Mouse (Mus musculus) liver, embryonic 16.5 days (tissue): ENCODE data around the gene Traf3. TPM values are rescaled to one million over a fixed set of nuclear protein-coding genes. Genes with fewer than 3 reads are reported as not detected.

Source experiments
- ATAC-seq: fragments of 200-750 bp; cut with Nextera tagmentation; 2 replicates; pipeline ENCODE4 v1.8.0; 2017; ENCODE audit warnings: low read depth, mild to moderate bottlenecking, moderate number of reproducible peaks, moderate library complexity
- H3K27ac ChIP-seq: fragments of 300-500 bp; sonication (generic); 2 replicates; pipeline ENCODE4 v1.5.1; 2014; ENCODE audit warnings: mild to moderate bottlenecking, low read length
- H3K27me3 ChIP-seq: fragments of 300-500 bp; sonication (generic); 2 replicates; pipeline ENCODE4 v1.6.1; 2014; ENCODE audit warnings: low read depth, low read length, mixed read lengths; ENCODE audit not compliant: control insufficient read depth, insufficient read depth
- H3K36me3 ChIP-seq: fragments of 300-500 bp; sonication (generic); 2 replicates; pipeline ENCODE4 v1.6.1; 2014; ENCODE audit warnings: mild to moderate bottlenecking; ENCODE audit not compliant: control insufficient read depth, insufficient read depth
- H3K4me1 ChIP-seq: fragments of 300-500 bp; sonication (generic); 2 replicates; pipeline ENCODE4 v1.6.1; 2014; ENCODE audit warnings: low read depth, low read length, mixed read lengths; ENCODE audit not compliant: control insufficient read depth
- H3K4me2 ChIP-seq: fragments of 300-500 bp; sonication (generic); 2 replicates; pipeline ENCODE4 v1.6.1; 2014; ENCODE audit warnings: low read depth, low read length, mixed read lengths
- H3K4me3 ChIP-seq: fragments of 300-500 bp; sonication (generic); 2 replicates; pipeline ENCODE4 v1.5.1; 2014; ENCODE audit warnings: low read depth, mild to moderate bottlenecking, low read length
- H3K9ac ChIP-seq: fragments of 300-500 bp; sonication (generic); 2 replicates; pipeline ENCODE4 v1.6.1; 2014; ENCODE audit warnings: low read depth, low read length
- H3K9me3 ChIP-seq: fragments of 300-500 bp; sonication (generic); replicated peaks from 2 replicates; pipeline ENCODE4 v1.6.1; 2016; ENCODE audit warnings: low read length; ENCODE audit not compliant: control insufficient read depth
- WGBS: fragments of 180-500 bp; shearing (Covaris S2); extraction: QIAGEN DNeasy Blood & Tissue Kit; methylation state at CpG from one replicate; pipeline ENCODE4 v1.1.7; 2014; ENCODE audit not compliant: insufficient replicate concordance; 5-methylcytosine and 5-hydroxymethylcytosine counted together
- polyA plus RNA-seq: library from polyadenylated mRNA; unstranded; fragments of >200 nt; fragmentation: Nextera tagmentation; extraction: Ambion mirVana; gene quantifications from 2 replicates; pipeline ENCODE4 v1.2.1, GENCODE M21; 2015

Gene Traf3
- polyA plus RNA-seq, 1 experiment from 2014 or later: 1.6 TPM

DNA sequence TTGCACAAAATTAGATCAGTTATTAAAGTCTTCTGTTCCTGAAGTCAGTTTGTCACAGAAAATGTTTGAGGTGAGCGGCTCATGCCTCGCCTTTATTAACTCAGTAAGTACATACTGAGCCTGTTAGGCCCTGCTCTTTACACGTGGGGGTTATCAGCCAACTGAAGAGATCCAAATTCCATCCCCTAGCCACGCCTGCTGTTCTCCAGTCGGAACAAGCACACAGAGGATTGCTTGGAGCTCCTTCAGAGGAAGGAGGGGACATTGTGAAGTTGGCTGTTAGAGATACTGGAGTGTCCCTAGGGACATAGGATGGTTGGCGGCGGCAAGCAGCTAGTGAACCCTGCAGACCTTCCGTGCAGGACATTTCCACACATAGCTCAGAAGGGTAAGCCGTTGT lies 68.2 kb downstream of the Traf3 start:
- H3K4me3 ChIP-seq: no peak overlapping the region

DNA sequence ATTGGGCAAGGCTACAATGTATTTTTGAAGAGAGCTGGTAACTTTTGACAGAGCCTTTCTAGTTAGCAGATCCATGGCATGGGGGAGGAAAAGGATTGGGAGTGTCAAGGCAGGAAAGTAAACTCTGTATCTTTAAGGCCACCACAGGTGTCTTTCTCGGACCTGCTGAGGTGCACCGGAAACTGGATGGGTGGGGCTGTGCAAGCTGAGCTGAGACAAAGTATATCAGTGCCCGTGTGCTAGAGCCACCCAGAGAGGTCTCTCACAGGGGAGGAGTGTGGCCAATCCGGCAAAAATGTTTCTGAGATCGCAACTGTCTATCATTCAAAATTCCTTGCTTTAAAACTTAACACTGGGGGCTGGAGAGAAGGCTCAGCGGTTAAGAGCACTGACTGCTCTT lies 69.5 kb downstream of the Traf3 start:
- 80% methylated on average over 6 of the region's 6 CpGs for WGBS
- Histone ChIP-seq H3K9me3 (no peaks in the 10 kb centered on the region), H3K4me3 (no peak overlapping the region), H3K27ac (no peak overlapping the region), H3K27me3 (no peaks in the 10 kb centered on the region), H3K9ac (no peak overlapping the region), H3K4me1 (peaks cover 2% of the 10 kb centered on the region; the same call in 1 of the 2 replicates), H3K4me2 (no peak overlapping the region), H3K36me3 (no peaks in the 10 kb centered on the region)
- no peak for ATAC-seq

More for the DNA sequence above, 68.2 kb downstream of the Traf3 start:
- Histone ChIP-seq H3K4me1 (peaks cover 2% of the 10 kb centered on the region; the same call in 1 of the 2 replicates), H3K36me3 (no peaks in the 10 kb centered on the region), H3K9ac (no peak overlapping the region), H3K27ac (no peak overlapping the region), H3K4me2 (no peak overlapping the region), H3K27me3 (no peaks in the 10 kb centered on the region), H3K9me3 (no peaks in the 10 kb centered on the region)
- 77% methylated on average over 9 of the region's 9 CpGs for WGBS
- no peak for ATAC-seq

DNA sequence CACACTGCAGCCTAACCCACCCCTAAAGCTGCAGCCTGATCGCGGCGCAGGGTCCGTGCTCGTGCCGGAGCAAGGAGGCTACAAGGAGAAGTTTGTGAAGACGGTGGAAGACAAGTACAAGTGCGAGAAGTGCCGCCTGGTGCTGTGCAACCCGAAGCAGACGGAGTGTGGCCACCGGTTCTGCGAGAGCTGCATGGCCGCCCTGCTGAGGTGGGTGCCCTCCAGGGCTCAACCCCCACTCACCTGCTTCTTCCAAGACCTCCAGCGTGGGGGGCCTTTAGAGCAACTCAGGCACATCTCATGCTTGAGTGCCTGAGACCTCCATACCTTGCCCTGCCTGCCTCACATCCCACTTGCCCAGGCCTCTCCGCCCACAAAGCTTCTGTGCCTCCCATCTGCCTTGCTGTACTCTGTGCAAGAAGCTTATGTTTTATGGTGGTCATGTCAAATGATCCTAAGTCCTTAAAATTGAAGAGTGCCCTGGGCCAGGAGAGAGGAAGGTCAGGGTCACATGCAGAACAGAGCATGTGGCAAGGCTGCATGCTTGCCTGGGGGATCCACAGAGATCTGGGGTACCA lies 71.5 kb downstream of the Traf3 start:
- Histone ChIP-seq H3K9me3 (no peaks in the 10 kb centered on the region), H3K27me3 (no peaks in the 10 kb centered on the region), H3K27ac (no peak overlapping the region), H3K9ac (no peak overlapping the region), H3K36me3 (no peaks in the 10 kb centered on the region), H3K4me1 (peaks cover 2% of the 10 kb centered on the region; the same call in 1 of the 2 replicates), H3K4me2 (no peak overlapping the region), H3K4me3 (no peak overlapping the region)
- no peak for ATAC-seq
- WGBS: 85% methylated on average over 16 of the region's 16 CpGs

DNA sequence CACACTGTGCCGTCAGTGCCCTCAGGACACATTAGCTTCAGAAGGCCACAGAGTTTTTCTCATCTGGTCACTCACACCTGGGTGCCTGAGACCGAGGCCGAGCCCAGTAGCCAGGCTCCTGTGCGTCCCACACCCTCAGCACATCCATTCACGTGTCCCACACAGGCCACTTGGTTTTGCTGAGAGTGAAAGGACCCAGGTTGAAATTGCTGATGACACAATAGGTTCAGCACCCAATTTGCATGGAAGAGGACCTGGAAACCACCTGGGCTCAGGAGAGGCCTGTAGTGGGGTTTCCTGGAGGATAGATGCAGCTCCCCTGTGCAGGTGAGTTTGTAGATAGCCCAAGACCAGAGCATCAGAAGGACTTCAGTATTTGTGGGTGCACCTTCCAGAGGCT lies 72.2 kb downstream of the Traf3 start:
- Histone ChIP-seq H3K36me3 (no peaks in the 10 kb centered on the region), H3K4me3 (no peak overlapping the region), H3K27me3 (no peaks in the 10 kb centered on the region), H3K4me2 (no peak overlapping the region), H3K4me1 (peaks cover 2% of the 10 kb centered on the region; the same call in 1 of the 2 replicates), H3K9me3 (no peaks in the 10 kb centered on the region), H3K27ac (no peak overlapping the region), H3K9ac (no peak overlapping the region)
- ATAC-seq: no peak
- WGBS: 76% methylated on average over 5 of the region's 5 CpGs

DNA sequence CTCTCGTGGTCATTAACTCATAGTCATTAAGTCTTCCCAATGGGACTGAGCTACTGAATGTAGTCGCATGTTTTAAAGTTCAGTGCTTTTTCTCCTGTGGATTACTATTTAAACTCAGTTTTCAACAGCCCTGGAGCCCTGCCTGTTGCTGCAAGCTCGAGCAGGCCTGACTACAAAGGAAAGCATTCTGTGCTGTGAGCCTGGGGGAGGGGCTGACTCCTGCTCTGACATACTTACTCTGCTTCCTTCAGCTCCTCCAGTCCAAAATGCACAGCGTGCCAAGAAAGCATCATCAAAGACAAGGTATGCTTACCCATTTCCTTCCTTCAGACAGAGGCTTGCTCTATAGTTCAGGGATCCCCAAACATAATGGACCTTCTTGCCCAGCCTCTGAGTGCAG lies 72.6 kb downstream of the Traf3 start:
- H3K36me3 ChIP-seq: no peaks in the 10 kb centered on the region
- no peak overlapping the region for H3K9ac ChIP-seq
- H3K9me3 ChIP-seq: no peaks in the 10 kb centered on the region
- no peak overlapping the region for H3K4me3 ChIP-seq
- no peak overlapping the region for H3K4me2 ChIP-seq
- 64% methylated on average over 4 of the region's 4 CpGs for WGBS
- H3K27ac ChIP-seq: no peak overlapping the region
- ATAC-seq: no peak
- H3K4me1 ChIP-seq: peaks cover 2% of the 10 kb centered on the region; the same call in 1 of the 2 replicates
- no peaks in the 10 kb centered on the region for H3K27me3 ChIP-seq

DNA sequence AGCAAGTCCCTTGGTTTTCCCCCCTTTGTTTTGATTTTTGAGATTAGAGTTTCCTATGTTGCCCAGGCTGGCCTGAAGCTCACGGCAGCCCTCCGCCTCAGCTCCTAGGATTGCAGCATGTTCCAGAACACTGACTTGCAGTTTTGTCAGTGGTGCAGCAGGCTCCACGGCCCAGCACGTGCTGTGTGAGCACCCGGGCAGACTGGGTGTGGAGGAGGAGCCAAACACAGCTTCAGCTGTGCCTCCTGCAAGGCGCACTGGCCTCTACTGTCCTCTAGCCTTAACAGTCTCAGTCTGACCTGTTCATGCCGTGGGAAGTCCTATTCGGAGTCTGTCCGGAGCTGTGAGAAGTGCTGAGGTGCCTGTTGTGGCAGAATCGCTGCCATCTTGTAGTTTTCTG lies 73.8 kb downstream of the Traf3 start:
- Histone ChIP-seq H3K4me2 (no peak overlapping the region), H3K27me3 (no peaks in the 10 kb centered on the region), H3K4me1 (no peaks in the 10 kb centered on the region), H3K9me3 (no peaks in the 10 kb centered on the region), H3K27ac (no peak overlapping the region), H3K36me3 (no peaks in the 10 kb centered on the region), H3K4me3 (no peak overlapping the region), H3K9ac (no peak overlapping the region)
- ATAC-seq: no peak
- 75% methylated on average over 10 of the region's 10 CpGs for WGBS

DNA sequence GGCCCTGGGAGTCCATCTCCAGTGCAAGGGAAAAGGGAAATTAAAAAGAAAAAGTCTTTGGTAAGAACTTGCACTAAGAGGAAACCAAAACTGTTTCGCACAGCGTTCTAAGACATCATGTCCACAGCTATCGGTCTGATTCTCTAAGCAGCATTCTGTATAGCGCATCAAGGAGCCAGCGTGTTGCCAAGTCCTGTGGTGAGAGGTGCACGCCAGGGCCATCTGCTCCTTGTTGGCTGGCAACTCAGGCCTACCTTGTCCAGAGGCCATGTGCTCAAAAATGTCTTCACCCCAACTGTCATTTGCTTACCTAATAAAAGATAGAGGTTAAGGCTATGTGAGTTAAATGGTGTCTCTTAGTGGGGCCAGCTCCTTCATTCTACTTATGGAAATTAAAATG lies 75.7 kb downstream of the Traf3 start:
- H3K27me3 ChIP-seq: no peaks in the 10 kb centered on the region
- 92% methylated on average over 6 of the region's 6 CpGs for WGBS
- H3K4me3 ChIP-seq: no peak overlapping the region
- H3K36me3 ChIP-seq: no peaks in the 10 kb centered on the region
- H3K4me1 ChIP-seq: peaks cover 6% of the 10 kb centered on the region; the same call in 1 of the 2 replicates
- no peak overlapping the region for H3K9ac ChIP-seq
- H3K9me3 ChIP-seq: no peaks in the 10 kb centered on the region
- no peak overlapping the region for H3K27ac ChIP-seq
- H3K4me2 ChIP-seq: no peak overlapping the region
- ATAC-seq: no peak

DNA sequence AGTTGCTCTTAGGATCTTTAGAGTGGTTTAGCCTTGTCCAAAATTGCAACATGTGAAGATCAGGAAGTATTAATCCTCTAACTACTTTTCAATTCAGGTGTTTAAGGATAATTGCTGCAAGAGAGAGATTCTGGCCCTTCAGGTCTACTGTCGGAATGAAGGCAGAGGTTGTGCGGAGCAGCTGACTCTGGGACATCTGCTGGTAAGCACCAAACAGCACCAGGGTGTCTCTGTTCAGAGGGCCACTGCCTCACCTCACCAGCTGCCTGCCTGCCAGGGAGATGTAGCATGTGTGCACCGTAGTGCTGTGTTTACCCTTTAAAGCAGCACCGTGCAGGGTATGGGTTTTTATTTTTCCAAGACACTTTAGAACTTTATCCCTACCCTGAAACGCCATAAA lies 76.2 kb downstream of the Traf3 start:
- 80% methylated on average over 5 of the region's 5 CpGs for WGBS
- no peak overlapping the region for H3K9ac ChIP-seq
- H3K36me3 ChIP-seq: no peaks in the 10 kb centered on the region
- no peaks in the 10 kb centered on the region for H3K27me3 ChIP-seq
- ATAC-seq: no peak
- H3K4me2 ChIP-seq: no peak overlapping the region
- no peak overlapping the region for H3K27ac ChIP-seq
- H3K4me3 ChIP-seq: no peak overlapping the region
- H3K4me1 ChIP-seq: peaks cover 10% of the 10 kb centered on the region
- H3K9me3 ChIP-seq: no peaks in the 10 kb centered on the region

DNA sequence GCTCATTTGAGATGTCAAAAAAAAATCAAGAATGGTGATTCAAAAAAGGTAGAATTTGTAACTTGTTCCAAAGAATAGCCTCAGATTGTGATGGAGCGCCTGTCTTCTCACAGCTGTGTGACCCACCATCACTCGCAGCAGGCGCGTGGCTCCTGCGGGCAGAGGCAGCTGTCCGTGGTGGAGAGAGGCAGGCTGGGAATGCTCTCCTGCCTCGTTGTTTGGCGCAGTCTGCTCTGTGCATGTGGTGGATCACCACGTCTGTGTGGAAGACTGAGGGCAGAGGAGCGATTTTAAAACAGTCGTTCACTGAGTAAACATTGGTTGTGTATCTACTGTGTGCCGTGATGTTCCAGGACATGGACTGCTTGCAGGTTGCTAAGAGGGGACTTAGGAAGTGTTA lies 77.6 kb downstream of the Traf3 start:
- 74% methylated on average over 12 of the region's 12 CpGs for WGBS
- H3K4me2 ChIP-seq: no peak overlapping the region
- H3K9ac ChIP-seq: no peak overlapping the region
- no peak for ATAC-seq
- no peaks in the 10 kb centered on the region for H3K27me3 ChIP-seq
- no peaks in the 10 kb centered on the region for H3K9me3 ChIP-seq
- H3K4me1 ChIP-seq: peaks cover 14% of the 10 kb centered on the region
- no peak overlapping the region for H3K27ac ChIP-seq
- H3K4me3 ChIP-seq: no peak overlapping the region
- no peaks in the 10 kb centered on the region for H3K36me3 ChIP-seq
